Mouse (Mus musculus): ENCODE data around the gene Acad12. TPM values are rescaled to one million over a fixed set of nuclear protein-coding genes. Genes with fewer than 3 reads are reported as not detected.
"Not testable (repeated sequence)": the region's sequence is repeated elsewhere in the genome, so short reads cannot be mapped to it uniquely, and the experiment has no call there.

The Acad12 gene
- polyA plus RNA-seq, 1 experiment from 2014 or later: 1.7 TPM

- no peaks in the 10 kb centered on the region for H3K9me3 ChIP-seq (replicated peaks)
- H3K27ac ChIP-seq (replicated peaks): no peak overlapping the region
- WGBS: 90% methylated on average over 4 of the region's 4 CpGs
- peaks cover 2% of the 10 kb centered on the region for H3K4me1 ChIP-seq
- ATAC-seq (ENCODE audit: low FRiP score): no peak
- H3K27me3 ChIP-seq (replicated peaks): no peaks in the 10 kb centered on the region
- no peaks in the 10 kb centered on the region for H3K36me3 ChIP-seq
- H3K4me3 ChIP-seq (replicated peaks): no peak overlapping the region
- H3K4me2 ChIP-seq: no peak overlapping the region
- no peak overlapping the region for H3K9ac ChIP-seq (replicated peaks)
Observed at GRCm38 (mm10) chr5:121654526-121654925, 35.8 kb upstream of the Acad12 start.

DNA sequence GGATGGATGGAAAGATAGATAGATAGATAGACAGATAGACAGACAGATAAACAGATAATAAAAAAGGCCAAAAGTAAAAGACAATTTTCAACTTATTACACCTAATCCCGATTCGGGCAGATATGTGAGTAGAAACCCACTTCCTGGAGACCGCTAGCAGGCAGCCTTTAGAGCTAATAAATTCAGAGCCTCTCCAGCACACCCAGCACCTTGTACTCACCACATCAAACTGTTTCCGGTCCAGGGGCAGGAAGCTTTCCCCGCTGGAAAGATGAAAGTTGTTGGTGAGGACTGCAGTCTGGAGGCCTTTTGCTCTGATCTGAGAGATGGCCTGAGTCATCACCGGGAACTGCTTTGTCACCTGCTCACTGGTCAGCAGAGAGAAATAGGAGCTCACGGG, 30.4 kb upstream of the Acad12 start:
- 83% methylated on average over 7 of the region's 7 CpGs for WGBS
- Histone ChIP-seq H3K4me2 (no peak overlapping the region), H3K4me3 (replicated peaks) (no peak overlapping the region), H3K27me3 (replicated peaks) (no peaks in the 10 kb centered on the region), H3K9me3 (replicated peaks) (no peaks in the 10 kb centered on the region), H3K27ac (replicated peaks) (no peak overlapping the region), H3K4me1 (no peaks in the 10 kb centered on the region), H3K9ac (replicated peaks) (no peak overlapping the region), H3K36me3 (no peaks in the 10 kb centered on the region)
- ATAC-seq (ENCODE audit: low FRiP score): no peak

DNA sequence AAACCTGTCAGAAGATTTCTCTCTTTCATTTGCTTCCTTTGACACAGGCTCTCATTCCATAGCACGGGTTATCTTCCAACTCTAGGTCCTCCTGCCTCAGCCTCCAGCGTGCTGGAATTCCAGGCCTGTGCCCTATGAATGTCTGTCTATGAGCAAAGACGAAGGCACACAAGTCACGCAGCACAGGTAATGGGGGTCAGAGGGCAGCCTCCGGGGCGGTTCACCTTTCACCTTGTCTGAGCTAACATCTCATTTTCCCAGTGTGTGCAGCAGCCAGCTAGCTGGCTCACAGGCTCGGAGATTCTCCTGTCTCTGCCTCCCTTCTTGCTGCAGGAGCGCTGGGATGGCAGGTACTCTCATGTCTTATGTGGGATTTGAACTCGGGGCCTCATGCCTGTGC, 20.9 kb upstream of the Acad12 start:
- Histone ChIP-seq H3K4me2 (no peak overlapping the region), H3K27ac (replicated peaks) (no peak overlapping the region), H3K9ac (replicated peaks) (no peak overlapping the region), H3K36me3 (no peaks in the 10 kb centered on the region), H3K27me3 (replicated peaks) (no peaks in the 10 kb centered on the region), H3K4me3 (replicated peaks) (no peak overlapping the region), H3K4me1 (no peaks in the 10 kb centered on the region), H3K9me3 (replicated peaks) (no peaks in the 10 kb centered on the region)
- ATAC-seq (ENCODE audit: low FRiP score): no peak
- WGBS: 93% methylated on average over 9 of the region's 9 CpGs

- no peak overlapping the region for H3K4me3 ChIP-seq (replicated peaks)
- 88% methylated on average over 6 of the region's 6 CpGs for WGBS
Observed at GRCm38 (mm10) chr5:121637296-121637695, 18.6 kb upstream of the Acad12 start.

GRCm38 (mm10) chr5:121634668-121635067, 15.9 kb upstream of the Acad12 start:
- H3K9ac ChIP-seq (replicated peaks): no peak overlapping the region
- no peak for ATAC-seq (ENCODE audit: low FRiP score)
- no peaks in the 10 kb centered on the region for H3K27me3 ChIP-seq (replicated peaks)
- no peaks in the 10 kb centered on the region for H3K4me1 ChIP-seq
- H3K9me3 ChIP-seq (replicated peaks): no peaks in the 10 kb centered on the region
- H3K4me2 ChIP-seq: no peak overlapping the region
- H3K4me3 ChIP-seq (replicated peaks): no peak overlapping the region
- WGBS: 89% methylated on average over 5 of the region's 5 CpGs
- no peaks in the 10 kb centered on the region for H3K36me3 ChIP-seq
- no peak overlapping the region for H3K27ac ChIP-seq (replicated peaks)

More at GRCm38 (mm10) chr5:121637296-121637695, 18.6 kb upstream of the Acad12 start:
- Histone ChIP-seq H3K27ac (replicated peaks) (no peak overlapping the region), H3K4me2 (no peak overlapping the region), H3K27me3 (replicated peaks) (no peaks in the 10 kb centered on the region), H3K4me1 (no peaks in the 10 kb centered on the region), H3K9me3 (replicated peaks) (no peaks in the 10 kb centered on the region), H3K36me3 (no peaks in the 10 kb centered on the region), H3K9ac (replicated peaks) (no peak overlapping the region)
- ATAC-seq (ENCODE audit: low FRiP score): no peak

GRCm38 (mm10) chr5:121632804-121633203, 14.1 kb upstream of the Acad12 start:
- Histone ChIP-seq H3K9ac (replicated peaks) (no peak overlapping the region), H3K4me3 (replicated peaks) (no peak overlapping the region), H3K4me1 (no peaks in the 10 kb centered on the region), H3K36me3 (no peaks in the 10 kb centered on the region), H3K27ac (replicated peaks) (no peak overlapping the region), H3K27me3 (replicated peaks) (no peaks in the 10 kb centered on the region), H3K4me2 (no peak overlapping the region), H3K9me3 (replicated peaks) (no peaks in the 10 kb centered on the region)
- ATAC-seq (ENCODE audit: low FRiP score): no peak
- WGBS: 45% methylated on average over 3 of the region's 3 CpGs

GRCm38 (mm10) chr5:121631106-121631647, 12.4 kb upstream of the Acad12 start:
- not testable (repeated sequence) for H3K9ac ChIP-seq (replicated peaks); H3K27me3 ChIP-seq (replicated peaks); H3K9me3 ChIP-seq (replicated peaks); H3K4me2 ChIP-seq; H3K27ac ChIP-seq (replicated peaks); ATAC-seq (ENCODE audit: low FRiP score); H3K4me1 ChIP-seq; H3K4me3 ChIP-seq (replicated peaks); H3K36me3 ChIP-seq
- WGBS: 70% methylated on average over 8 of the region's 9 CpGs

DNA sequence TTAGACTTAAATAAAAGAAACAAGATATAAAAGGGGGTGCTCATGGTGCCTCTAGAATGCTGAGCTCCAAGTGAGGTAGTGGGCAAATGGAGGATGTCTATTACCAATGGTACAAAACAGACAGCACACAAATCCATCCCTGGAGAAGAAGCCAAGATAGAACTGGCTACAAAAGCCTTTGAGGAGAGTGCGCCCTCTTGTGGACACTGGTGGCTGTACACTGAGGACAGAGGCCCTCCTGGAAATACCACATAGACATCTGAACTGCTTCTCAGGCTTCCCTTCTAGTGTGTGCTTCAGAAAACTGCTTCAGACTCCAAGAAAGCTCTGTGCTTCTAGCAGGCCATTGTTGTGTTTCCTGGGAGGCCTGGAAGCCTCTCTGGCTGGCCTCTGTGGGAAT, 9.1 kb upstream of the Acad12 start:
- ATAC-seq (ENCODE audit: low FRiP score): no peak
- WGBS: 0% methylated on average over 1 of the region's 1 CpGs
- Histone ChIP-seq H3K9ac (replicated peaks) (no peak overlapping the region), H3K4me3 (replicated peaks) (no peak overlapping the region), H3K4me2 (no peak overlapping the region), H3K9me3 (replicated peaks) (no peaks in the 10 kb centered on the region), H3K4me1 (no peaks in the 10 kb centered on the region), H3K36me3 (no peaks in the 10 kb centered on the region), H3K27me3 (replicated peaks) (no peaks in the 10 kb centered on the region), H3K27ac (replicated peaks) (no peak overlapping the region)

GRCm38 (mm10) chr5:121623241-121623640, 4.5 kb upstream of the Acad12 start:
- Histone ChIP-seq H3K9ac (replicated peaks) (no peak overlapping the region), H3K4me2 (no peak overlapping the region), H3K9me3 (replicated peaks) (no peaks in the 10 kb centered on the region), H3K4me1 (peaks cover 13% of the 10 kb centered on the region), H3K4me3 (replicated peaks) (no peak overlapping the region), H3K36me3 (no peaks in the 10 kb centered on the region), H3K27ac (replicated peaks) (no peak overlapping the region), H3K27me3 (replicated peaks) (no peaks in the 10 kb centered on the region)
- ATAC-seq (ENCODE audit: low FRiP score): no peak
- 87% methylated on average over 3 of the region's 3 CpGs for WGBS

DNA sequence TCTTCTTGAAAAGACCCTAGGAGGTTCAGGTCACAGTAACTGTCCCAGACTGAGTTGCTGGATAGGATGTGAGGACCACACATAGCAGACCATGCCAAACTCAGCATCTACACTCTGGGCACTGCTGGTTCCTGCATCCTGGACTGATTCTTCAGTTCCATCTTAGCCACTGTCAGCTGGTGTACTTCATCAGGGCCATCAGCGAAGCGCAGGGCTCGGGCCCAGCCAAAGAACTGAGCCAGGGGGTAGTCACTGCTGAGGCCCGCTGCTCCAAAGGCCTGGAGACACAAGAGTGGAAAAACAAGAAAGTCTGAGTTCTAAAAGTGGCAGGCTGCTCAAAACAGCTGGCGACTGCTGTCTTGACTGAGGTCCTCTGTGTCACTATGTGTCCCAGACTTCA, 2.4 kb upstream of the Acad12 start:
- 96% methylated on average over 5 of the region's 5 CpGs for WGBS
- no peak overlapping the region for H3K27ac ChIP-seq (replicated peaks)
- no peak overlapping the region for H3K4me2 ChIP-seq
- H3K9ac ChIP-seq (replicated peaks): no peak overlapping the region
- H3K4me1 ChIP-seq: peaks cover 17% of the 10 kb centered on the region
- H3K27me3 ChIP-seq (replicated peaks): no peaks in the 10 kb centered on the region
- H3K36me3 ChIP-seq: no peaks in the 10 kb centered on the region
- no peak for ATAC-seq (ENCODE audit: low FRiP score)
- no peaks in the 10 kb centered on the region for H3K9me3 ChIP-seq (replicated peaks)
- no peak overlapping the region for H3K4me3 ChIP-seq (replicated peaks)

DNA sequence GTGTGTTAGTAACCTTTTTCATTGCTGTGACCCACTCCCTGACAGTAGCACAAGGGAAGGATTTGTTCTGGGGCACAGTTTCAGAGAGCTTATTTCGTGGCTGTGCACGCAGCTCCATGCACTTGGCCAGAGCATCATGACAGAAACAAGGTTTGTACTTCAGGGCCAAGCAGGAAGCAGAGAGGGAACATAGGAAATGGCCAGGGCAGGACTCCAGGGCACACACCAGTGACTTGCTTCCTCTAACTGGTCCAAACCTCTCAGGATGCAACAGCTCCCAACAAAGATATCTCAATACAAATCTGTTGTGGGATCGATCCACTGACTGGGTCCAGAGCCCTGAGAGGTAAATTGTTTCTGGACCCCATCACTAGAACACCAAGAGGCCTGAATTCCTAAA, 3.8 kb downstream of the Acad12 start:
- H3K27me3 ChIP-seq (replicated peaks); H3K36me3 ChIP-seq; H3K27ac ChIP-seq (replicated peaks); H3K4me2 ChIP-seq; H3K9ac ChIP-seq (replicated peaks); H3K9me3 ChIP-seq (replicated peaks); ATAC-seq (ENCODE audit: low FRiP score); H3K4me3 ChIP-seq (replicated peaks): not testable (repeated sequence)
- 88% methylated on average over 3 of the region's 3 CpGs for WGBS
- peaks cover 12% of the 10 kb centered on the region for H3K4me1 ChIP-seq

DNA sequence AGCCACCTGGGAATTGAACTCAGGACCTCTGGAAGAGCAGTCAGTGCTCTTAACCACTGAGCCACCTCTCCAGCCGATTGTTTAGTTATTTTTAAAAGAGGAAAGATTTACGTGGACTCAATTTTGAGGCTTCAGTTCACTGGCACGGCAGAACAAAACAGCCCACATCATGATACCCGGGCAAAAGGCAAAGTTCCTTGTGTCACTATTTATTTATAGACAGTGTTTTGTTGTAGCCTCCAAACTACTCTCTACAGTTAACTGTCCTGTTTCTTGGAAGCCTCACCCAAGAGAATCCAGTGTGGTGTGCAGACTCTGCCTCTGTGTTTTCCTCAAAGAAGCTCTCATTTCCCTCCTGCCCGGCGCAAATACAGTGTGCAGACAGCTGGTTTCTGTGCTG, 6.7 kb downstream of the Acad12 start:
- no peaks in the 10 kb centered on the region for H3K4me1 ChIP-seq
- no peak overlapping the region for H3K4me3 ChIP-seq (replicated peaks)
- no peak overlapping the region for H3K9ac ChIP-seq (replicated peaks)
- no peaks in the 10 kb centered on the region for H3K36me3 ChIP-seq
- no peaks in the 10 kb centered on the region for H3K27me3 ChIP-seq (replicated peaks)
- 80% methylated on average over 6 of the region's 6 CpGs for WGBS
- no peak overlapping the region for H3K27ac ChIP-seq (replicated peaks)
- H3K9me3 ChIP-seq (replicated peaks): no peaks in the 10 kb centered on the region
- no peak overlapping the region for H3K4me2 ChIP-seq
- ATAC-seq (ENCODE audit: low FRiP score): no peak

Data from neural tube, embryonic 15.5 days (tissue).